Mouse (Mus musculus): Measurements from ENCODE around the gene Msl1.
"Not testable (repeated sequence)": the region's sequence is repeated elsewhere in the genome, so short reads cannot be mapped to it uniquely, and the experiment has no call there.

The Msl1 gene

DNA sequence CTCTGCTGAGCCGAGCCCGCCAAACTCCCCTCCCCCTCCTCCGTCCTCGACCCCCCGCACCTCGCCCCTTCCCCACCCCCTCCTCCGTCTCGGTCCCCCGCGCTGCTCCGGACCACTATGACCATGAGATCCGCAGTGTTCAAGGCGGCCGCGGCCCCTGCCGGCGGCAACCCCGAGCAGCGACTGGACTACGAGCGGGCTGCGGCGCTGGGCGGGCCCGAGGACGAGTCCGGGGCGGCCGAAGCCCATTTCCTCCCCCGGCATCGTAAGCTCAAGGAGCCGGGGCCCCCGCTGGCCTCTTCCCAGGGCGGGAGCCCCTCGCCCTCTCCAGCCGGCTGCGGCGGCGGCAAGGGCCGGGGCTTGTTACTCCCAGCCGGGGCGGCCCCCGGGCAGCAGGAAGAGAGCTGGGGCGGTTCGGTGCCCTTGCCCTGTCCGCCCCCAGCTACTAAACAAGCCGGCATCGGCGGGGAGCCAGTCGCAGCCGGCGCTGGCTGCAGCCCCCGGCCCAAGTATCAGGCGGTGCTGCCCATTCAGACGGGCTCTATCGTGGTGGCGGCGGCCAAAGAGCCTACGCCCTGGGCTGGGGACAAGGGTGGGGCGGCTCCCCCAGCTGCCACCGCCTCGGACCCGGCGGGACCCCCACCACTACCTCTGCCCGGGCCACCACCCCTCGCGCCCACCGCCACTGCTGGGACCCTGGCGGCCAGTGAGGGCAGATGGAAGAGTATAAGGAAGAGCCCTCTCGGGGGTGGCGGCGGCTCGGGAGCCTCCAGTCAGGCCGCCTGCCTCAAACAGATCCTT lies 598 bp downstream of the Msl1 start:
- DNase-seq (ENCODE audit: low read depth) = peak; percentile 64

- peak; percentile 78 for DNase-seq (ENCODE audit: low read depth)
These were observed 1.4 kb downstream of the Msl1 start for GRCm38 (mm10) chr11:98796515-98797216.

- DNase-seq (ENCODE audit: low read depth) = no peak
These were observed 2.0 kb downstream of the Msl1 start for GRCm38 (mm10) chr11:98797306-98797705.

GRCm38 (mm10) chr11:98797909-98798308 lies 2.6 kb downstream of the Msl1 start:
- no peak for DNase-seq (ENCODE audit: low read depth)

DNA sequence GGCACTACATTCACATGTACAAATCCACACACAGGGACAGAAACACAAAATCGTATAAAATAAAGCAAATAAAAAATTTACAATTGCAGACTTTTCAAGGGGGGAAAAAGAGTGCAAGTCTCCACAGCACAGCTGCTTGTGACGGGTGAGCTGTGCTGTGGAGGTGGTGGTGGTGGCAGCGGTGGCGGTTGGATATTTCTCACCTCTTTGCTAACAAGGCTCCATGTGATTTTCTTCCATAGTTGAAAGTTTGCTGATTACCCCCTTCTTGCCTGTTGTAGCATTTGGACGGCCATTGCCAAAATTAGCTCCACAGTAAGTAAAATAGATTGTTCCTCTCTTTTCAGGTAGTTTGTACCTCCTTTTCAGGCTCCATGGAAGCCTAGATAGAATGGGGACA lies 9.3 kb downstream of the Msl1 start, which contains the start of gene Casc3:
TSS of gene Casc3 (plus strand) at position 301 of the 400 bp plus-strand sequence.
- DNase-seq (ENCODE audit: low read depth) = no peak

GRCm38 (mm10) chr11:98808417-98808816 lies 13.1 kb downstream of the Msl1 start:
- DNase-seq (ENCODE audit: low read depth) = no peak

DNA sequence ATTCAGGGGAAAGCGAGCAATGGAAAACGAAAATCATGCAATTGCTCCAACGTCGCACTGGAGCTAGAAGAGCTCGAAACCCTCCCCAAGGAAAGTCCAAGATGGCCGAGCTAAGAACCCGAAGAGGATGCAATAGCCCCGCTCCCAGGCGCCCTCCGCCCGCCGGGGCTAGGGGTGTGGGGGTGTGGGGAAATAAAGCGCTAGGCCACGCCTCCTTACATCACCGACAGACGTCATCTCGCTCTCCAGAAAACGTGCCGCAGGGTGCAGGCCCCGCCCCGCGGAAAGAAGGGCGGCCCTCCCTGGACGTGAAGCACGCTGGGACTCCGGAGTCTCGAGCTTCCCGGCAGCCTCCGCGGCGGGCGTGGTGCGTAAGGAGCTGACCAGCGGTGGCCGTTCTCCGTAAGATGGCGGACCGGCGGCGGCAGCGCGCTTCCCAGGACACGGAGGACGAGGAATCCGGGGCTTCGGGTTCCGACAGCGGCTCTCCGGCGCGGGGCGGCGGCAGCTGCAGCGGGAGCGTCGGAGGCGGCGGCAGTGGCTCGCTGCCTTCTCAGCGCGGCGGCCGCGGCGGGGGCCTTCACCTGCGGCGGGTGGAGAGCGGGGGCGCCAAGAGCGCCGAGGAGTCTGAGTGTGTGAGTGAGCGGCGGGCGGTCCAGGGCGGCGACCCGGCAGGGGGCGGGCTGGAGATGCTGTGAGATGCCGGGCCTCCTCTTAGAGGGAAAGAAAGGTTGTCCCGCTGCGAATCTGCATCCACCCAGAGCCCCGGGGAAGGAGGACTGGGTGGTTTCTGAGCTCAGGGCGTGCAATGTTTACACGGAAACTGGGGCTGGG lies 14.4 kb downstream of the Msl1 start:
- DNase-seq (ENCODE audit: low read depth) = peak; percentile 99

GRCm38 (mm10) chr11:98810686-98811085 lies 15.4 kb downstream of the Msl1 start:
- DNase-seq (ENCODE audit: low read depth) = no peak

DNA sequence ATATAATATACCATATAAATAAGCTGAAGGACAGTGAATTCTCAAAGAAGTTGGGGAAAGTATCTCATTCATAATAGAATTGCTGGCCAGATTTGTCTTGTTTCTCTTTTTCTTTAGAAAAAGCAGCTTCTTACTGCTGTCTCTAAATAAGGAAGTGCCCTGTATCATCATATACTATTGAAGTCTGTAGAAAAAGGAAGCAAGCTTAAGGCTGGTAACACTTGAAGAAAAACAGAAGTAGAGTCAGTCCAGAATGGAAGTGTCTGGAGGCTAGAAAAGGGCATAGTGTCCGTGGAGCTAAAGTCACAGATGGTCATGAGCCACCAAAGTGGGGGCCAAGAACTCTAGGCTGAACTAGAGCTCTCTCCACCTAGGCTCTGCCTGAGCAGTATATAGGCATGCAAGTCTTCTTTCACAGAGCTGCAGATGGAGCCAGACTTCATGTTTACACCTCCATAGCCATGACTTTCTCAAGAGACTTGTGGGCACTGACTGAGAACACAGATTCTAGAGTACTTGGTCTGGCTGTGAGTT lies 21.5 kb downstream of the Msl1 start:
- DNase-seq (ENCODE audit: low read depth) = no peak

GRCm38 (mm10) chr11:98820968-98821367 lies 25.7 kb downstream of the Msl1 start:
- DNase-seq (ENCODE audit: low read depth) = peak; percentile 56

- DNase-seq (ENCODE audit: low read depth) = not testable (repeated sequence)
These were observed 30.8 kb downstream of the Msl1 start for GRCm38 (mm10) chr11:98826071-98826470.

GRCm38 (mm10) chr11:98827877-98828276 lies 32.6 kb downstream of the Msl1 start:
- no peak for DNase-seq (ENCODE audit: low read depth)

GRCm38 (mm10) chr11:98829091-98829775 lies 33.9 kb downstream of the Msl1 start:
- peak; percentile 83 for DNase-seq (ENCODE audit: low read depth)

- no peak for DNase-seq (ENCODE audit: low read depth)
These were observed 34.6 kb downstream of the Msl1 start for GRCm38 (mm10) chr11:98829875-98830274.

DNA sequence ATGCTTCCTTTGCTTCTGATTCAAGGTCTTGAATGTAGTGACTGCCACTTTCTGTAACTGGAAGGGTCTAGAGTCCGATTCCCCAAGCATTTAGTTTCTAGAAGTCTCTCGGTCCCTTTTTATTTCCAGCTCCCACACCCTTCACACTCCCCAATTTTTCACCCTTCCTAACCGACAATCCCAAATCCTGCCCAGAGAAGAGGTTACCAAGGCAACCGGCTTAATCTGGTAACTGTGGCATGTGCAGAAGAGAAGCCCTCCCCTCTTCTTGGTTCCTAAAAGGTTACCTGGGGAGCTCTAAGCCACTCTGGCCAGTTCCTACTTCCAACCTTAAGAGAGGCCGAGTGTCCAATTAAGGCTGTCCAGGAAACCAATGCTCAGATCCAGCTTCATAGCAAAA lies 40.0 kb downstream of the Msl1 start:
- DNase-seq (ENCODE audit: low read depth) = no peak

GRCm38 (mm10) chr11:98835725-98836124 lies 40.4 kb downstream of the Msl1 start:
- no peak for DNase-seq (ENCODE audit: low read depth)

GRCm38 (mm10) chr11:98836128-98836527 lies 40.8 kb downstream of the Msl1 start:
- DNase-seq (ENCODE audit: low read depth) = no peak

DNA sequence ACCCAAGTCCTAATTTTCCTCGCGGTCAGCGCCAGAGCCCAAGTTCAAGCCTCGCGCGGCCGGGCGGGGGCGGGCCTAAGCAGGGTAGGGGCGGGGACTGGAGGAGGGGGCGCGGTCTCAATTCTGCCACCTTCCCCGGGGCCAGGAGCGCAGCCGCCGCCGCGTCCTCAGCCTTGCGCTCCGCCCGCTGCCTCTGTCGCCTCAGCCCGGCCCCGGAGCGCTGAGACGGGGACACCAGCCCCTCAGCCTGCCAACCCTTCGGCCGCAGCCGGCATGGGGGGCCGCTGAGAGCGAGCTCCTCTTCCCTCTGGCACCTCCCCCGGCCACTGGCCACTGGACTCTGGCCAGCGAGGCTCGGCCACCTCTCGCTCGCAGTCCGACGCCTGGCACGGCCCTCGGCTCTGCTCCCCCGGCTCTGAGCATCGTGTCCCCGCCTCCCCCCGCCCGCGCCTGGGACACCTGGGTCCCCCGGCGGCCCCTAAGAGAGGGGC lies 41.4 kb downstream of the Msl1 start, which contains the start of gene Rapgefl1:
TSS of gene Rapgefl1 (plus strand) at position 135 of the 491 bp plus-strand sequence.
- DNase-seq (ENCODE audit: low read depth) = peak; percentile 86

DNA sequence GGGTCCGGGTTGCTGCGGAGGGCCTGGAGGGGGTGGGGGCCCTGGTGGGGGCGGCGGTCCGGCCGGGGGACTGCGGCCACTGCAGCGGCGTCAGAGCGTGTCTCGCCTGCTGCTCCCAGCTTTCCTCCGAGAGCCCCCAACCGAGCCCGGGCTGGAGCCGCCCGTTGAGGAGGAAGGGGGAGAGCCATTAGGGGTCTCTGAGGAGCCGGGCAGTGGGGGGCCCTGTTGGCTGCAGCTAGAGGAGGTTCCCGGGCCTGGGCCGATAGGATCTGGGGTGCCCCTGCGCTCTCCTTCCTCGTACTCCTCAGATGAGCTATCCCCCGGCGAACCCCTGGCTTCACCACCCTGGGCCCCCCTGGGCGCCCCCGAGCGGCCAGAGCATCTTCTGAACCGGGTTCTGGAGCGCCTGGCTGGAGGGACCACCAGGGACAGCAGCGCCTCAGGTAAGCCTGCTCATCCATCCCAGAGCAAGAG lies 42.0 kb downstream of the Msl1 start:
- no peak for DNase-seq (ENCODE audit: low read depth)

DNA sequence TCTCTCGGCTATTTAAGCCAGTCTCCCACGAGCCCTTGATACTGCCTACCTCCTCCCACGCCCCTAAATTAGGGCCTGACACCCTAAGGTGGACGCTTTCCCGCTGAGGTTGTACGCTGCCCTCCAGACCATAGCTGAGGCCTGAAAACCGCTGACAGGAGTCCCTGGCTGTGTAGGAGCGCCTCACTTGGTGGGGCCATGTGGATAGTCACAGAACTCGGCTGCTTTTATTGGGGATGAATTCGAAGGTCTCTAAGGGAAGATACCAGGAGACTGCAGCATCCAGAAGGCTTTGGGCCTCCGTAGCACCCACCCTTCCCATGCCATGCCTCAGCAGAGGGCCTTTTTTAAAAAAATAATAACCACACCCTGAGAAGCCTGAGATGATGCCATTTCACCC lies 42.6 kb downstream of the Msl1 start:
- DNase-seq (ENCODE audit: low read depth) = no peak

DNA sequence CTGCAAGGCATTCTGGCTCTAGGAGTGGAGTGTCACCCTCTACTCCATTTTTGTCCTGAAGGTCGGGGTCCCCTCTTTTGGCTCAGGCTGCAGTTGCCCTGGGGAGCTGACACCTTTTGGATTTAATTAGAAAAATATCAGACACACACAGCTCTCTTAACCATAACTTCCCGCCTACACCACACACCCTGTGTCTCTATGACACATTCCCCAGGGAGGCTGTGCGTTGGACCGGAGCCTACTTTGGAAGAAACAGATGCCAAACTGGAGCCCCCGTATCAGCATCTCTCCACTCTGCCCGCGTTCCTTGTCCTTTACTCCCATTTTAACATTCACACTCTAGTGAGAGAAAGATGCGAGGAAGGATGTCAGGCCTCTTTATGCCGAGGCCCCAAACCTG lies 43.2 kb downstream of the Msl1 start:
- no peak for DNase-seq (ENCODE audit: low read depth)
